Mouse (Mus musculus) embryo, embryonic 10 days (tissue): ENCODE data around the gene Polr1b.

Experiments used
- DNase-seq: peaks from one replicate; pipeline ENCODE4 v3.0.0-alpha.2; 2015; ENCODE audit warnings: low spot score

Gene Polr1b

GRCm38 (mm10) chr2:129118061-129118460 is 17.3 kb downstream of the Polr1b start:
- no peak for DNase-seq

DNA sequence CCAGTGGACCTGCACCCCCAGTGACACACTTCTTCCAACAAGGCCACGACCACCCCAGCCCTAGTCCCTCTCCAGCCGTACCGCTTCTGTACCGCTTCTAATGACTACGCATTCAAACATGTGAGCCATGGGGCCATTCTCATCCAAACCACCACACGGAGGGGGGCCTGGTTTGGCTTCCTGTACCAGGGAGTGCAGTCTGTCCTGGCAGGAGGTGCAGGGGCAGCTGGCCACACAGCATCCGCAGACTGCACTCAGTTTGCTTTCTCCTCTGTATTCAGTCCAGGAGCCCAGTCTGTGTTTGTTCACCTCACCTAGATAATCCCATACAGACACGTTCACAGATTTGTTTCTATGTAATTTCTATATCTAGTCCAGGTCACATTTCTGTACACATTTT is 21.2 kb downstream of the Polr1b start:
- no peak for DNase-seq

DNA sequence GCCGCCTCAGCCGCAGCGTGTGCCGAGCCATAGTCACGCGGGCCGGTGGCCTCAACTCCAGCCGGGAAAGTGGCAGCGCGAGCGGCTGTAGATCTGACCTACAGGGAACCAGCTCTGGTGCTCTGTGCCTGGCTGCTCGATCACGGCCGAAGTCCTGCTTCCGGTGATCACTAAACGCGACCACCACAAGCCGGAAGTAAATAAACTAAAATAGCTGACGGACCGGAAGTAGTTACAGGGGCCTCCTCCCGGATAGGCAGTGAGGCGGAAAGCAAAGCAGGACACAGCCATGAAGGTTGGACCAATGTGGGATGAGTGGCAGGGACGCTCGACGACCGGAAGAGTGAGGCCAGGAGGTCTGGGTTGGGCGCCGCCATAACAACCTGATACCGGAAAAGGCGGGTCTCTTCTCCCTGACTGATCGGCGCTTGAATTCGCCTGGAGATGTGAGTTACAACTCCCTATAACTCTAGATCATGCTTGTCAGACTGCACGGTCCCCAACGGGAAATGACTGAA is 28.7 kb downstream of the Polr1b start, which contains the start of gene Chchd5:
Gene Chchd5, plus strand, starts transcription at position 289 of the 518 bp plus-strand sequence.
- peak; percentile 98 for DNase-seq

GRCm38 (mm10) chr2:129129987-129130545 is 29.3 kb downstream of the Polr1b start:
- DNase-seq, result peak; percentile 45

- no peak for DNase-seq
Observed at GRCm38 (mm10) chr2:129130776-129131175, 30.0 kb downstream of the Polr1b start.

DNA sequence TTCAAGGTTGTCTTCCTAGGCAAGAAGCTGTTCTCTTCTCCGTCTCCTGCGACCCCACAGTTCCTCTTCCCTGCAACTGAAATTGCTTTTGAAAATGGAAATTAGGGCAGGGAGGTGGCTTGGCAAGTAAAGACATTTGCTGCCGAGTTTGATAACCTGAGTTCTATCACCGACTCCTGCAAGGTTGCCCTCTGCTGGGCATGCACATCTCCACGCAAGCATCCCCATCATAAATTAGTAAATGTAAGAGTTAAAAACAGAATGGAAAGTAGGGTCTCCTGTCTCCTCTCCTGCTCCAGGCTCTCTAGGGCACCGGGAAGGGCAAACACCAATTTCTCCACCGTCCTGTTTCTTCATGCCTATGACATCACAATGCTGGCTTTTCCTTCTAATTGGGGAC is 31.4 kb downstream of the Polr1b start:
- DNase-seq, result no peak

GRCm38 (mm10) chr2:129133006-129133805 is 32.4 kb downstream of the Polr1b start:
- DNase-seq, result no peak

DNA sequence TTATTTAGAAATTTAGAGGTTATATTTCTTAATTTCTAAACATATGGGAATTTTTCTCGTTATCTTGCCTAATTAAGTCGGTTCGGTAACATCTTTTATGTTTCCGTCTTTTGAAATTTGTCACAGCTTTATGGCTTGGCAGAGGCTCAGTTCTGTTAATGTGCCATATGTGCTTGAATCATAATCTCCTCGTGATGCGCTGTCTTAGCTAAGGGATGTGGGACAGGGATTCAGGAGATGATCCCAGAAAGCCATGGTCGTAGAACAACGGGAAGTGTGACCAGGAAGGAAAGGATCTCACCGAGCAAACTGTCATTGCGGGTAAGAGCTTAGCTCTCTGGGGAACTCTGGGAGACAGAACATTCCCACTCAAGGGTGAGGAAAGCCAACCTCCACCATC is 39.1 kb downstream of the Polr1b start:
- no peak for DNase-seq

DNA sequence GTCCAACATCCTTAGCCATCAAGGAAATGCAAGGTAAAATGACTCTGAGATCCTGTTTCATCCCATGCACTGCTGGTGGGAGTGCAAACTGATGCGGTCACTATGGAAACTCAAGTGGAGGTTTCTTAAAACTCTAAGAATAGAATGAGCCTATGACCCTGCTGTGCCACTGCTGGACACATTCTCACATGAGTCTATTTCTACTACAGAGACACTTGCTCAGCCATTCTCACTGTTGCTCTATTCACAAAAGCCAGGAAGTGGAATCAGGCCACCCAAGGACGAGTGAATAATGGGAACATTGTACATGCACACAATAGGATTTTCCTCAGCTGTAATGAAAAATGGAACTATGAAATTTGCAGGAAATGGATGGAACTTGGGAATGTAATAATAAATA is 48.0 kb downstream of the Polr1b start:
- DNase-seq, result peak; percentile 17

- no peak for DNase-seq
Observed at GRCm38 (mm10) chr2:129150386-129150785, 49.6 kb downstream of the Polr1b start.

GRCm38 (mm10) chr2:129151111-129151510 is 50.3 kb downstream of the Polr1b start:
- no peak for DNase-seq

GRCm38 (mm10) chr2:129152751-129153150 is 52.0 kb downstream of the Polr1b start:
- DNase-seq, result no peak

DNA sequence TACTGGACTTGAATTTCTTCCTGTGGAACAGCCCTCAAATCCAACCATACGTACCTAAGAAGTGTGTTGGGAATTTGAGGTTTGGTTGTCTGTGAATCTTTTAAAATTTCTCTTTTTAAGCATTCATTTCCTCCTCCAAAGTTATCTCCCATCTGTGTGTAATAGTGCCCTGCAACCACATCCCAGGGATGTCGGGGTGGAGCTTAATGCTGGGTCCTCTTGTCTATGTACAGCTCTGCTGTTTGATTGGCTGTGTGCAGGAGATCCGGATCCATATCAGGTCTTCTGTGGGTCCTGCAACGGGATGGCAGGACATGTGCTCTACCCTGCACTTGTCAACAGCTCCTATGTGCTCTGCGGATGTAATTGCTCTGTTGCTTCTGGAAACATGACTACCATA is 64.0 kb downstream of the Polr1b start:
- DNase-seq, result no peak

GRCm38 (mm10) chr2:129166466-129167463 is 66.0 kb downstream of the Polr1b start:
- no peak for DNase-seq

DNA sequence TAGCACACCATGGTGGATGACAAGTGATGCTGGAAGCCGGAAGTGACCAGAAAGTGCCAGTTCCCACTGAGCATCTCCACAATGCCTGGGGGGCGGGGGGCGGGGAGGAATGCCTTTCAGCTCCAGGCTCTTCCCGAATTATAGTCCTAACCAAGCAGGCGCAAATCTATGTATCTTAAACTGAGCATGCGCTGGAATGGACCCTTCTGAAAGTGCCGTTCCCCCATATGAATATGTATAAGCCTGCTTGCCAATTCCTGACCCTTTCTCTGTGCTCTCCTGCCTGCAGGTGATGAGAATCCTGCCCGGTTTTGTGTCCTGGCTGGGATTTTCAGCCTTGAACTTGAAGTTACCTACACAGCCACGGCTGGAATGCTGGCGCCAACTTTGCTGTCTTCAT is 72.6 kb downstream of the Polr1b start:
- DNase-seq, result no peak

GRCm38 (mm10) chr2:129174474-129174873 is 73.7 kb downstream of the Polr1b start:
- DNase-seq, result peak; percentile 69

- DNase-seq, result no peak
Observed at GRCm38 (mm10) chr2:129175636-129176035, 74.8 kb downstream of the Polr1b start.
